10 mouse cellular contexts compared by ENCODE assay signal in genomic region chr4:134798861-134799260, GRCm38 (mm10).
"Had no signal": no experiment of that assay in that cellular context is flagged by ENCODE, and none has a peak within 500 bp of the region (broad histone marks: within the 10 kb centered on the region; RNA-seq: fewer than 3 reads in every experiment).

No protein-coding gene starts in this region.

- H3K4me3 ChIP-seq: limb, embryonic 15.5 days; liver, embryonic 15.5 days; megakaryocyte, embryonic 14.5 days; midbrain, embryonic 15.5 days; neural tube, embryonic 12.5 days; stomach, embryonic 15.5 days had no signal

- H3K9me3 ChIP-seq: limb, embryonic 15.5 days; liver, embryonic 15.5 days; megakaryocyte, embryonic 14.5 days; midbrain, embryonic 15.5 days; neural tube, embryonic 12.5 days; stomach, embryonic 15.5 days had no signal

- H3K4me2 ChIP-seq: limb, embryonic 15.5 days; liver, embryonic 15.5 days; lung, embryonic 14.5 days; midbrain, embryonic 11.5 days; midbrain, embryonic 15.5 days; neural tube, embryonic 12.5 days; stomach, embryonic 15.5 days had no signal

- H3K27ac ChIP-seq: kidney, postnatal 0 days; limb, embryonic 15.5 days; liver, embryonic 15.5 days; macrophage; midbrain, embryonic 15.5 days; neural tube, embryonic 12.5 days; stomach, embryonic 15.5 days had no signal

- H3K4me1 ChIP-seq: midbrain, embryonic 15.5 days; neural tube, embryonic 12.5 days; stomach, embryonic 15.5 days had no signal

- H3K9ac ChIP-seq: limb, embryonic 15.5 days; liver, embryonic 15.5 days; lung, embryonic 14.5 days; midbrain, embryonic 15.5 days; neural tube, embryonic 12.5 days; stomach, embryonic 15.5 days had no signal

- H3K27me3 ChIP-seq: limb, embryonic 15.5 days; liver, embryonic 15.5 days; midbrain, embryonic 15.5 days; neural tube, embryonic 12.5 days; stomach, embryonic 15.5 days had no signal
